Mouse (Mus musculus): Measurements from ENCODE around the gene Olfr545.

Olfr545 gene

DNA sequence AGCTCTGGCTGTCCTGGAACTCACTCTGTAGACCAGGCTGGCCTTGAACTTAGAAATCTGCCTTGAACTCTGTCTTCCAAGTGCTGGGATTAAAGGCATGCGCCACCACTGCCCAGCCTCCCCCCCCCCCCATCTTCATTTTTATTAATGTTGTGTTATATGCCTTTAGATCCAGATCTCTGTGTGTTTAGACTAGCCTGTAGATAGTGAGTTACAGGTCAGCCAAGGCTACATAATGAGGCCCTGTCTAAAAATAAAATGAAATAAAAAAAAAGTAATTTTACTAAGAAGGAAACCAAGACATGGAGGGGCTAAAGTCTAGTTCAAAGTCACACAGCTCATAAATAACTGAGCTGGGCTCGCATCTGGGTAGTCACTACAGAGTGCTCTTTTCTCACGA, 20.4 kb downstream of the Olfr545 start:
- no peak for DNase-seq

DNA sequence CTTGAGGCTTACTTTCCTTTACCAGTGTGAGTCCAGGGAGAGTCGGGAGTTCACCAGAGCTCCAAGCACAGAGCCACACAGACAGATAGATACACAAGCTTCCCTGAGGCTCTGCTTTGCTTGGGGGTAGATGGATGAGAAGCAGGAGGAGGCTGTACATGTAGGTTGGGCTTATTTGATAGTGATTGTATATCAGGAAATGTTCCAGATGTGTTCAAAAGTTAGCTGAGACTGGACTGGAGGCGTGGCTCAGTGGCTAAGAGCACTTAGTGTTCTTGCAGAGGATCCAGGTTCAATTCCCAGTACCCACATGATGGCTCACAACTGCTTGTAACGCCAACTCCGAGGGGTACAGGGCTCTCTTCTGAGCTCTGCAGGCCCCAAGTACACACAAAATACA, 20.9 kb downstream of the Olfr545 start:
- DNase-seq = no peak

DNA sequence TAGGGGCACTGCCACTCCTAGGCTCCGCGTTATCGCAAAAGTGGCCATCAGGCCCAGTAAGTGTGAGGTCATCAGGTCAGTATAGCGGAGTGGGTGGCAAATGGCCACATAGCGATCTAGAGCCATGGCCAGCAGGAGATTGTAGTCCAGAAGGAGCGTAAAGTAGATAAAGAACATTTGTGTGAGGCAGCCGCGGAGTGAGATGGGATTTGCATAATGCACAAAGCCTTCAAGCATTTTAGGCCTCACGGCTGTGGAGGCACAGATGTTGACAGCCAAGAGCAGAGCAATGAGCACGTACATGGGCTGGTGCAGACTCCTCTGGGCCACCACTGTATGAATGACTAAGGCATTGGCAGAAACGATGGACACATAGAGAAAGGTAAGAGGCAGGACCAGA, 22.0 kb downstream of the Olfr545 start:
- DNase-seq = no peak

- no peak for DNase-seq
These were observed 22.8 kb downstream of the Olfr545 start for GRCm38 (mm10) chr7:102476601-102477000.

- no peak for DNase-seq
These were observed 26.7 kb downstream of the Olfr545 start for GRCm38 (mm10) chr7:102472675-102473074.

GRCm38 (mm10) chr7:102467566-102467965, 31.8 kb downstream of the Olfr545 start:
- no peak for DNase-seq

DNA sequence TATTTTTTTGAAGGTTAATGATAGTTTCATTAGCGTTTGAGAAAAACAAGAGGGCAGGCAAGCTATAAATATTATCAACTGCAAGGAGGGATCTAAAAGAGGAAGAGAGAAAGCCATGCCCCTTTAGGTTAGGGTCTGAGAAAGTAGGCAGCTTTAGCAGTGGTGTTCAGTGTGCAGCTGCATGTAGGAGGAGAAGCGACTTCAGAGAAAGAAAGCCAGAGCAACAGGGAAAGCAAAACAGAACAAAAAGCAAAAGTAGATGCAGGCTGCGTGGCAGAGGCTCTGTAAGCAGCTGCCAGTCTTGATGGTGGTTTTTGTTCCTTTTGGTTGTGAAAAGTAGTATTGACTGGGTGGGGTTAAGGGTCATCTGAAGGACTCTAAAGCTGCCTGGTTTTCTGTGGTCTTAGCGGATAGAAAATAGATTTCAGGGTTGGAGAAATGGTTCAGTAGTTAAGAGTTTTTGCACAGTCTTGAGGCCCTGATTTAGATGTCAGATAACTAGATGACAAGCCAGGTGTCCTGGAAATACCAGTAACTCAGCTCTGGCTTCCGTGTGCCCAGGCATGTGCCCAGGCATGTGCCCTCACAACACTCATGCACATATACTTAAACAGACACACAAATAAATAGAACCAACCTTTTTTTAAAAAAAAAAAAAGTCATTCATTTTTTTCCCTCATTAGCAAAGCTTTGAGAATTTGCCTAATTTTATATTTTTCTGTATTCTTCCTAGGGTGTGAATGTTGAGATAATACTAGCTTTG, 40.6 kb downstream of the Olfr545 start:
- DNase-seq = no peak

DNA sequence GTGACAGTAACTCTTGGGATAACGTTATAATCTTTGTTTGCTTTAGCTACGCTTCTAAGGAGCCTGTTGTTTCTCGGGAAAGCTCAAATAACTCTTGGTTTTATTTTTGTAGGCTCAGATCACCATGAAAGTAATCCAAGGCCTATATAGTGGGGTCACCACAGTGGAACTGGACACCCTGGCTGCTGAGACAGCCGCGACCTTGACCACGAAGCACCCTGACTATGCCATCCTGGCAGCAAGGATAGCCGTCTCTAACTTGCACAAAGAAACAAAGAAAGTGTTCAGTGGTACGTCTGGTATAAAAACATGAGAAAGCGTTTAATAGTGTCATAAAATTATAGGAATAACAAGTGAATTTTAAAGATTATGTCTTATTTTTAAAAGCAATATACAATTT, 52.9 kb downstream of the Olfr545 start:
- no peak for DNase-seq

- DNase-seq = no peak
These were observed 55.1 kb downstream of the Olfr545 start for GRCm38 (mm10) chr7:102444301-102444700.

GRCm38 (mm10) chr7:102442432-102442831, 56.9 kb downstream of the Olfr545 start:
- DNase-seq = no peak

GRCm38 (mm10) chr7:102441657-102442391, 57.5 kb downstream of the Olfr545 start, which contains the start of gene Rrm1:
TSS of gene Rrm1 (plus strand) at chr7:102441695.
- peak; percentile 95 to 96 for DNase-seq
